Mouse (Mus musculus) testis, adult 2 months (tissue): ENCODE results near the gene Slc5a10.

ENCODE experiments used
- CTCF ChIP-seq: fragments of 200-500 bp; IDR thresholded peaks from 2 replicates; pipeline ENCODE4 v1.5.1; 2012; ENCODE audit warnings: low read depth, mild to moderate bottlenecking, inconsistent platforms, low read length, moderate library complexity; ENCODE audit not compliant: control insufficient read depth, insufficient read depth, insufficient replicate concordance
- POLR2A ChIP-seq: fragments of 200-500 bp; IDR thresholded peaks from 2 replicates; pipeline ENCODE4 v1.6.1; 2012; ENCODE audit warnings: low read depth, mild to moderate bottlenecking, inconsistent platforms, low read length, moderate library complexity; ENCODE audit not compliant: control insufficient read depth

GRCm38 (mm10) chr11:61677709-61678108 lies 42.9 kb downstream of the Slc5a10 start:
- no peak for TF ChIP-seq CTCF
- TF ChIP-seq POLR2A: no peak
